Mouse (Mus musculus) spleen, postnatal 10 days (tissue): ENCODE results near the gene Usp24.

Experiments used
- DNase-seq, 2 experiments: peaks; one replicate each; pipeline ENCODE4 v3.0.0; 2021 to 2022; ENCODE audit warnings: low spot score in 2 of 2

The Usp24 gene

GRCm38 (mm10) chr4:106315921-106316350 is at the start of gene Usp24:
Gene Usp24 (plus strand): TSS chr4:106316213.
- peak; percentile 82 to 84 for DNase-seq

GRCm38 (mm10) chr4:106276937-106277336 is 39.1 kb upstream of the Usp24 start:
- DNase-seq: no peak

- DNase-seq: no peak
Measured at GRCm38 (mm10) chr4:106279177-106279576, 36.8 kb upstream of the Usp24 start.

GRCm38 (mm10) chr4:106281128-106281491 is 34.9 kb upstream of the Usp24 start:
- no peak for DNase-seq

GRCm38 (mm10) chr4:106281492-106282122 is 34.4 kb upstream of the Usp24 start:
- no peak for DNase-seq

- DNase-seq: no peak
Measured at GRCm38 (mm10) chr4:106282123-106282510, 33.9 kb upstream of the Usp24 start.

GRCm38 (mm10) chr4:106286958-106287743 is 28.9 kb upstream of the Usp24 start:
- DNase-seq: no peak

- DNase-seq: no peak
Measured at GRCm38 (mm10) chr4:106290201-106290600, 25.8 kb upstream of the Usp24 start.

- no peak for DNase-seq
Measured at GRCm38 (mm10) chr4:106292823-106293222, 23.2 kb upstream of the Usp24 start.

GRCm38 (mm10) chr4:106293378-106294090 is 22.5 kb upstream of the Usp24 start:
- no peak for DNase-seq

- DNase-seq: no peak
Measured at GRCm38 (mm10) chr4:106295696-106296095, 20.3 kb upstream of the Usp24 start.

GRCm38 (mm10) chr4:106296412-106297086 is 19.5 kb upstream of the Usp24 start:
- DNase-seq: peak in 1 of 2 experiments; percentile 48

GRCm38 (mm10) chr4:106301346-106301745 is 14.7 kb upstream of the Usp24 start:
- DNase-seq: no peak

GRCm38 (mm10) chr4:106308090-106308489 is 7.9 kb upstream of the Usp24 start:
- no peak for DNase-seq

GRCm38 (mm10) chr4:106312651-106313050 is 3.4 kb upstream of the Usp24 start:
- DNase-seq: no peak

GRCm38 (mm10) chr4:106313070-106313469 is 2.9 kb upstream of the Usp24 start:
- DNase-seq: no peak

- DNase-seq: no peak
Measured at GRCm38 (mm10) chr4:106313874-106314273, 2.1 kb upstream of the Usp24 start.

- peak in 1 of 2 experiments; percentile 46 for DNase-seq
Measured at GRCm38 (mm10) chr4:106314291-106314690, 1.7 kb upstream of the Usp24 start.

GRCm38 (mm10) chr4:106316351-106317178 is 552 bp downstream of the Usp24 start:
- peak; percentile 66 to 82 for DNase-seq

GRCm38 (mm10) chr4:106317179-106318055 is 1.4 kb downstream of the Usp24 start:
- peak in 1 of 2 experiments; percentile 24 for DNase-seq
